Mouse (Mus musculus) liver, embryonic 12.5 days (tissue): ENCODE data around the gene Slc9a9. TPM values are rescaled to one million over a fixed set of nuclear protein-coding genes. Genes with fewer than 3 reads are reported as not detected.

Experiments used
- ATAC-seq: fragments of 200-750 bp; cut with Nextera tagmentation; 2 replicates; pipeline ENCODE4 v1.8.0; 2017; ENCODE audit warnings: moderate number of reproducible peaks, mild to moderate bottlenecking, moderate library complexity
- H3K27ac ChIP-seq: fragments of 300-500 bp; sonication (generic); 2 replicates; pipeline ENCODE4 v1.5.1; 2016; ENCODE audit warnings: mild to moderate bottlenecking
- H3K27me3 ChIP-seq: fragments of 300-500 bp; sonication (generic); replicated peaks from 2 replicates; pipeline ENCODE4 v1.6.1; 2016; ENCODE audit warnings: mild to moderate bottlenecking, moderate library complexity
- H3K36me3 ChIP-seq: fragments of 300-500 bp; sonication (generic); 2 replicates; pipeline ENCODE4 v1.6.1; 2016; ENCODE audit warnings: mild to moderate bottlenecking, moderate library complexity
- H3K4me1 ChIP-seq: fragments of 300-500 bp; sonication (generic); 2 replicates; pipeline ENCODE4 v1.6.1; 2016
- H3K4me2 ChIP-seq: fragments of 300-500 bp; sonication (generic); 2 replicates; pipeline ENCODE4 v1.6.1; 2016; ENCODE audit warnings: mild to moderate bottlenecking, moderate library complexity
- H3K4me3 ChIP-seq: fragments of 300-500 bp; sonication (generic); 2 replicates; pipeline ENCODE4 v1.5.1; 2016; ENCODE audit warnings: mild to moderate bottlenecking, moderate library complexity
- H3K9ac ChIP-seq: fragments of 300-500 bp; sonication (generic); 2 replicates; pipeline ENCODE4 v1.6.1; 2016; ENCODE audit warnings: mild to moderate bottlenecking, moderate library complexity
- H3K9me3 ChIP-seq: fragments of 300-500 bp; sonication (generic); replicated peaks from 2 replicates; pipeline ENCODE4 v1.6.1; 2016; ENCODE audit warnings: mild to moderate bottlenecking, moderate library complexity
- WGBS: fragments of 180-500 bp; shearing (Covaris S2); methylation state at CpG from one replicate; pipeline ENCODE4 v1.1.7; 2016; ENCODE audit not compliant: insufficient replicate concordance; 5-methylcytosine and 5-hydroxymethylcytosine counted together
- polyA plus RNA-seq: library from polyadenylated mRNA; unstranded; fragments of >200 nt; fragmentation: Nextera tagmentation; extraction: Ambion mirVana; gene quantifications from 2 replicates; pipeline ENCODE4 v1.2.1, GENCODE M21; 2016

The Slc9a9 gene
- polyA plus RNA-seq, 1 experiment from 2014 or later, result 1.6 TPM

GRCm38 (mm10) chr9:95034140-95034970 lies 364.6 kb downstream of the Slc9a9 start:
- H3K4me2 ChIP-seq, result no peak overlapping the region
- H3K4me1 ChIP-seq, result no peaks in the 10 kb centered on the region
- ATAC-seq, result no peak
- 76% methylated on average over 3 of the region's 3 CpGs for WGBS
- no peaks in the 10 kb centered on the region for H3K36me3 ChIP-seq
- H3K27me3 ChIP-seq, result no peaks in the 10 kb centered on the region
- H3K9me3 ChIP-seq, result no peaks in the 10 kb centered on the region
- no peak overlapping the region for H3K27ac ChIP-seq
- no peak overlapping the region for H3K4me3 ChIP-seq
- no peak overlapping the region for H3K9ac ChIP-seq

GRCm38 (mm10) chr9:95036209-95036608 lies 366.5 kb downstream of the Slc9a9 start:
- Histone ChIP-seq H3K9me3 (no peaks in the 10 kb centered on the region), H3K36me3 (no peaks in the 10 kb centered on the region), H3K4me3 (no peak overlapping the region), H3K4me2 (no peak overlapping the region), H3K27me3 (no peaks in the 10 kb centered on the region), H3K9ac (no peak overlapping the region), H3K4me1 (no peaks in the 10 kb centered on the region), H3K27ac (no peak overlapping the region)
- no peak for ATAC-seq

- Histone ChIP-seq H3K4me1 (no peaks in the 10 kb centered on the region), H3K9me3 (no peaks in the 10 kb centered on the region), H3K36me3 (no peaks in the 10 kb centered on the region), H3K9ac (no peak overlapping the region), H3K27me3 (no peaks in the 10 kb centered on the region), H3K4me3 (no peak overlapping the region), H3K4me2 (no peak overlapping the region), H3K27ac (no peak overlapping the region)
- WGBS, result 25% methylated on average over 1 of the region's 1 CpGs
- no peak for ATAC-seq
These were observed 372.7 kb downstream of the Slc9a9 start for GRCm38 (mm10) chr9:95042420-95042819.

- WGBS, result 70% methylated on average over 9 of the region's 9 CpGs
- H3K9me3 ChIP-seq, result no peaks in the 10 kb centered on the region
- no peak overlapping the region for H3K9ac ChIP-seq
- no peak overlapping the region for H3K27ac ChIP-seq
- H3K4me3 ChIP-seq, result no peak overlapping the region
- no peak overlapping the region for H3K4me2 ChIP-seq
- no peaks in the 10 kb centered on the region for H3K27me3 ChIP-seq
- no peaks in the 10 kb centered on the region for H3K36me3 ChIP-seq
- H3K4me1 ChIP-seq, result no peaks in the 10 kb centered on the region
- no peak for ATAC-seq
These were observed 382.5 kb downstream of the Slc9a9 start for GRCm38 (mm10) chr9:95052160-95052559.

- Histone ChIP-seq H3K36me3 (no peaks in the 10 kb centered on the region), H3K27ac (no peak overlapping the region), H3K4me2 (no peak overlapping the region), H3K9ac (no peak overlapping the region), H3K9me3 (no peaks in the 10 kb centered on the region), H3K4me3 (no peak overlapping the region), H3K27me3 (no peaks in the 10 kb centered on the region), H3K4me1 (no peaks in the 10 kb centered on the region)
- 57% methylated on average over 5 of the region's 5 CpGs for WGBS
- no peak for ATAC-seq
These were observed 383.5 kb downstream of the Slc9a9 start for GRCm38 (mm10) chr9:95053183-95053582.

- Histone ChIP-seq H3K36me3 (no peaks in the 10 kb centered on the region), H3K27me3 (no peaks in the 10 kb centered on the region), H3K9me3 (no peaks in the 10 kb centered on the region), H3K4me1 (no peaks in the 10 kb centered on the region), H3K4me2 (no peak overlapping the region), H3K4me3 (no peak overlapping the region), H3K27ac (no peak overlapping the region), H3K9ac (no peak overlapping the region)
- WGBS, result 72% methylated on average over 4 of the region's 4 CpGs
- ATAC-seq, result no peak
These were observed 386.1 kb downstream of the Slc9a9 start for GRCm38 (mm10) chr9:95055843-95056242.

- WGBS, result 70% methylated on average over 4 of the region's 4 CpGs
- H3K4me2 ChIP-seq, result no peak overlapping the region
- ATAC-seq, result no peak
- H3K9me3 ChIP-seq, result no peaks in the 10 kb centered on the region
- H3K36me3 ChIP-seq, result no peaks in the 10 kb centered on the region
- no peak overlapping the region for H3K9ac ChIP-seq
- no peaks in the 10 kb centered on the region for H3K27me3 ChIP-seq
- no peaks in the 10 kb centered on the region for H3K4me1 ChIP-seq
- no peak overlapping the region for H3K27ac ChIP-seq
- no peak overlapping the region for H3K4me3 ChIP-seq
These were observed 391.0 kb downstream of the Slc9a9 start for GRCm38 (mm10) chr9:95060702-95061101.

- H3K4me1 ChIP-seq, result no peaks in the 10 kb centered on the region
- no peak for ATAC-seq
- 58% methylated on average over 2 of the region's 3 CpGs for WGBS
- no peak overlapping the region for H3K9ac ChIP-seq
- H3K27me3 ChIP-seq, result no peaks in the 10 kb centered on the region
- H3K4me2 ChIP-seq, result no peak overlapping the region
- H3K36me3 ChIP-seq, result no peaks in the 10 kb centered on the region
- H3K4me3 ChIP-seq, result no peak overlapping the region
- no peaks in the 10 kb centered on the region for H3K9me3 ChIP-seq
- no peak overlapping the region for H3K27ac ChIP-seq
These were observed 397.3 kb downstream of the Slc9a9 start for GRCm38 (mm10) chr9:95067037-95067436.

GRCm38 (mm10) chr9:95068466-95068865 lies 398.8 kb downstream of the Slc9a9 start:
- Histone ChIP-seq H3K27ac (no peak overlapping the region), H3K9ac (no peak overlapping the region), H3K27me3 (no peaks in the 10 kb centered on the region), H3K4me2 (no peak overlapping the region), H3K9me3 (no peaks in the 10 kb centered on the region), H3K4me3 (no peak overlapping the region), H3K36me3 (no peaks in the 10 kb centered on the region), H3K4me1 (no peaks in the 10 kb centered on the region)
- ATAC-seq, result no peak
- WGBS, result 74% methylated on average over 2 of the region's 2 CpGs

- no peak overlapping the region for H3K9ac ChIP-seq
- no peak overlapping the region for H3K4me3 ChIP-seq
- WGBS, result 78% methylated on average over 13 of the region's 13 CpGs
- H3K4me1 ChIP-seq, result no peaks in the 10 kb centered on the region
- H3K36me3 ChIP-seq, result no peaks in the 10 kb centered on the region
- no peak overlapping the region for H3K27ac ChIP-seq
- H3K27me3 ChIP-seq, result no peaks in the 10 kb centered on the region
- no peak for ATAC-seq
- no peak overlapping the region for H3K4me2 ChIP-seq
- no peaks in the 10 kb centered on the region for H3K9me3 ChIP-seq
These were observed 401.3 kb downstream of the Slc9a9 start for GRCm38 (mm10) chr9:95070832-95071519.

- H3K4me2 ChIP-seq, result no peak overlapping the region
- no peaks in the 10 kb centered on the region for H3K4me1 ChIP-seq
- no peaks in the 10 kb centered on the region for H3K27me3 ChIP-seq
- 69% methylated on average over 14 of the region's 14 CpGs for WGBS
- H3K4me3 ChIP-seq, result no peak overlapping the region
- no peak for ATAC-seq
- H3K9me3 ChIP-seq, result no peaks in the 10 kb centered on the region
- H3K36me3 ChIP-seq, result no peaks in the 10 kb centered on the region
- no peak overlapping the region for H3K27ac ChIP-seq
- no peak overlapping the region for H3K9ac ChIP-seq
These were observed 402.8 kb downstream of the Slc9a9 start for GRCm38 (mm10) chr9:95072450-95072955.

GRCm38 (mm10) chr9:95073691-95074090 lies 404.0 kb downstream of the Slc9a9 start:
- WGBS, result 62% methylated on average over 8 of the region's 8 CpGs

More at GRCm38 (mm10) chr9:95073691-95074090, 404.0 kb downstream of the Slc9a9 start:
- H3K4me1 ChIP-seq, result no peaks in the 10 kb centered on the region
- no peak overlapping the region for H3K4me2 ChIP-seq
- H3K4me3 ChIP-seq, result no peak overlapping the region
- no peak overlapping the region for H3K9ac ChIP-seq
- no peak for ATAC-seq
- H3K9me3 ChIP-seq, result no peaks in the 10 kb centered on the region
- no peak overlapping the region for H3K27ac ChIP-seq
- no peaks in the 10 kb centered on the region for H3K36me3 ChIP-seq
- H3K27me3 ChIP-seq, result no peaks in the 10 kb centered on the region
